Comparison of ENCODE assay signal across 11 mouse cellular contexts in the genomic region with DNA sequence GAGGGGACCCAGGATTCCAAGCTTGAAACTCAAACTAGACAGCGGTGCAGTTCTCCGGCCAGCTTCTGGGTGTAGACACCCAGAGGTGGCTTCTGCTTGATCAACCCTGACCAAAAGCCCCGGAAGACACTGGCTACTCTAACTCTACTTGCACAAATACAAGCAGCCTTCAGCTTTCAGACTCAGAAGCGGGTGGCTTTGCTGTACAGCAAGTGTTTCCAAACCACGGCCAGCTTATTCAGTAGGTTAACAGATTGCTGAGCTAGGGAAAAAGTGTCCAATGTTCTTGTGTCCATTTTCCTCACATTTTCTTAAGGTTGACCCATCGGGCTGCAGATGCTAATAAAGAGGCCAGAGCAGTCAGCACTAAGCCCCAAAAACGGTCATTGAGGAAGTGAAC. TPM values are rescaled to one million over a fixed set of nuclear protein-coding genes. Genes with fewer than 3 reads are reported as not detected.
A peak's percentile ranks its signal among the peaks of the same experiment; 100 is the strongest.
DNase-seq lines count a peak whose midpoint lies in the region; ATAC-seq and TF ChIP-seq lines count a peak whose summit lies in the region.
"Had no signal": no experiment of that assay in that cellular context is flagged by ENCODE, and none has a peak within 500 bp of the region (broad histone marks: within the 10 kb centered on the region; RNA-seq: fewer than 3 reads in every experiment).

No protein-coding gene starts in this region.

- WGBS in heart, embryonic 13.5 days = 27% methylated on average over 7 of the region's 7 CpGs
- WGBS in forebrain, embryonic 16.5 days = 9% methylated on average over 7 of the region's 7 CpGs
- WGBS in midbrain, embryonic 10.5 days = 8% methylated on average over 7 of the region's 7 CpGs

- no peaks in the 10 kb centered on the region for H3K9me3 ChIP-seq in heart, embryonic 13.5 days
- H3K9me3 ChIP-seq in ES-Bruce4 (replicated peaks; ENCODE audit: control insufficient read depth, insufficient read depth, low read length, poor library complexity, severe bottlenecking) = no peaks in the 10 kb centered on the region
- no peaks in the 10 kb centered on the region for H3K9me3 ChIP-seq in forebrain, embryonic 16.5 days (ENCODE audit: control insufficient read depth, low read length)
- no peaks in the 10 kb centered on the region for H3K9me3 ChIP-seq in midbrain, embryonic 10.5 days (replicated peaks)

- H3K4me2 ChIP-seq in heart, embryonic 13.5 days = peak overlapping the region; percentile 73
- peak overlapping the region; percentile 86 for H3K4me2 ChIP-seq in forebrain, embryonic 16.5 days (ENCODE audit: low read length)

- H3K27ac ChIP-seq in heart, embryonic 13.5 days (replicated peaks) = no peak overlapping the region
- no peak overlapping the region for H3K27ac ChIP-seq in ES-Bruce4 (ENCODE audit: insufficient read depth, low read length)
- H3K27ac ChIP-seq in forebrain, embryonic 16.5 days (ENCODE audit: low read length) = peak overlapping the region; percentile 29
- peak overlapping the region; percentile 93 for H3K27ac ChIP-seq in midbrain, embryonic 10.5 days (replicated peaks)

- H3K4me3 ChIP-seq in heart, embryonic 13.5 days = peak overlapping the region; percentile 52
- H3K4me3 ChIP-seq in ES-Bruce4 (ENCODE audit: low read depth, low read length) = peak overlapping the region; percentile 43; the same call in 1 of the 2 replicates
- H3K4me3 ChIP-seq in forebrain, embryonic 16.5 days (replicated peaks; ENCODE audit: low read length) = peak overlapping the region; percentile 61
- H3K4me3 ChIP-seq in midbrain, embryonic 10.5 days = peak overlapping the region; percentile 56

- H3K4me1 ChIP-seq in heart, embryonic 13.5 days = peaks cover 21% of the 10 kb centered on the region
- no peaks in the 10 kb centered on the region for H3K4me1 ChIP-seq in ES-Bruce4 (ENCODE audit: control insufficient read depth, insufficient read depth, low read length)
- peaks cover 34% of the 10 kb centered on the region for H3K4me1 ChIP-seq in forebrain, embryonic 16.5 days (replicated peaks; ENCODE audit: control insufficient read depth, insufficient read depth, low read length)
- peaks cover 67% of the 10 kb centered on the region for H3K4me1 ChIP-seq in midbrain, embryonic 10.5 days

- TF ChIP-seq EP300 in ES-Bruce4 (IDR thresholded peaks at IDR 0.05; ENCODE audit: insufficient read depth, low read depth, low read length) = no peak

- no peaks in the 10 kb centered on the region for H3K36me3 ChIP-seq in heart, embryonic 13.5 days
- no peaks in the 10 kb centered on the region for H3K36me3 ChIP-seq in ES-Bruce4 (ENCODE audit: control insufficient read depth, insufficient read depth, low read length, poor library complexity, severe bottlenecking)
- H3K36me3 ChIP-seq in forebrain, embryonic 16.5 days (ENCODE audit: control insufficient read depth, insufficient read depth) = no peaks in the 10 kb centered on the region
- H3K36me3 ChIP-seq in midbrain, embryonic 10.5 days = no peaks in the 10 kb centered on the region

- no peak for TF ChIP-seq POLR2A in ES-Bruce4 (IDR thresholded peaks at IDR 0.05; ENCODE audit: insufficient read depth, low read length)

- no peak for ATAC-seq in heart, embryonic 13.5 days (ENCODE audit: extremely low read depth, insufficient number of reproducible peaks, low FRiP score, low TSS enrichment)
- ATAC-seq in forebrain, embryonic 16.5 days = no peak

- TF ChIP-seq CTCF in ES-Bruce4 (IDR thresholded peaks at IDR 0.05; ENCODE audit: low read depth, low read length) = no peak

- peak overlapping the region; percentile 73 for H3K9ac ChIP-seq in heart, embryonic 13.5 days
- peak overlapping the region; percentile 24; the same call in 1 of the 2 replicates for H3K9ac ChIP-seq in ES-Bruce4 (ENCODE audit: low read depth, poor library complexity, severe bottlenecking)
- H3K9ac ChIP-seq in forebrain, embryonic 16.5 days (replicated peaks; ENCODE audit: low read depth, low read length) = peak overlapping the region; percentile 87

- intact Hi-C loops in heart, postnatal 14 days (cut with DNase I) = no loop called here
- intact Hi-C loops in gastrocnemius, postnatal 36 days (cut with DNase I) = no loop called here

- peaks cover 100% of the 10 kb centered on the region for H3K27me3 ChIP-seq in heart, embryonic 13.5 days (replicated peaks)
- H3K27me3 ChIP-seq in ES-Bruce4 (ENCODE audit: control insufficient read depth, insufficient read depth, low read length, poor library complexity, severe bottlenecking) = peaks cover 10% of the 10 kb centered on the region
- H3K27me3 ChIP-seq in forebrain, embryonic 16.5 days (replicated peaks; ENCODE audit: control insufficient read depth, insufficient read depth, low read length) = peaks cover 2% of the 10 kb centered on the region; the same call in 1 of the 2 replicates
- H3K27me3 ChIP-seq in midbrain, embryonic 10.5 days (ENCODE audit: low read depth, poor library complexity, severe bottlenecking) = peaks cover 100% of the 10 kb centered on the region

- DNase-seq in heart, postnatal 14 days = no peak
- no peak for DNase-seq in midbrain, embryonic 10.5 days (ENCODE audit: low spot score)
- no peak for DNase-seq in T-cell, adult 2 months (ENCODE audit: low spot score)
- no peak for DNase-seq in gastrocnemius, postnatal 36 days
- no peak for DNase-seq in layer of hippocampus, adult 8-10 months (ENCODE audit: low spot score in 2 of 2)
- DNase-seq: adrenal gland, adult 8-10 months had no signal

RNA-seq across cellular contexts. Expression of gene Msx3, which starts 9.6 kb away (rescaled TPM):
- polyA plus RNA-seq in heart, embryonic 13.5 days (2015; fragmentation: Nextera tagmentation; extraction: Ambion mirVana) = not detected in 2 replicates
- not detected for total RNA-seq in heart, postnatal 14 days (2021)
- polyA plus RNA-seq in ES-Bruce4 (2011; ENCODE audit: insufficient read depth, insufficient read length, low read depth, missing spikeins) = not detected in 2 replicates
- 0.62 and 1.7 TPM in 2 replicates for polyA plus RNA-seq in forebrain, embryonic 16.5 days (2015; fragmentation: Nextera tagmentation; extraction: Ambion mirVana)
- polyA plus RNA-seq in midbrain, embryonic 10.5 days (2016; fragmentation: Nextera tagmentation; extraction: Ambion mirVana) = 5.1 and 16.6 TPM in 2 replicates
- not detected for total RNA-seq in gastrocnemius, postnatal 36 days (2021)
- not detected for total RNA-seq in layer of hippocampus, adult 8-10 months (2022)
- total RNA-seq: adrenal gland, adult 8-10 months had no signal
- polyA plus RNA-seq: large intestine, adult 2 months; testis, adult 2 months had no signal

RNA-seq across cellular contexts. Expression of gene Tubgcp2, which starts 22.1 kb away (rescaled TPM):
- polyA plus RNA-seq in heart, embryonic 13.5 days (2015; fragmentation: Nextera tagmentation; extraction: Ambion mirVana) = 36.4 and 37.0 TPM in 2 replicates
- 10 to 100 TPM; 27.4 to 29.4 TPM for total RNA-seq in heart, postnatal 14 days (2021)
- 36.3 and 38.3 TPM in 2 replicates for polyA plus RNA-seq in ES-Bruce4 (2011; ENCODE audit: insufficient read depth, insufficient read length, low read depth, missing spikeins)
- polyA plus RNA-seq in forebrain, embryonic 16.5 days (2015; fragmentation: Nextera tagmentation; extraction: Ambion mirVana) = 72.7 and 76.3 TPM in 2 replicates
- 74.0 and 80.0 TPM in 2 replicates for polyA plus RNA-seq in midbrain, embryonic 10.5 days (2016; fragmentation: Nextera tagmentation; extraction: Ambion mirVana)
- 10 to 100 TPM; 16.8 to 19.2 TPM for total RNA-seq in gastrocnemius, postnatal 36 days (2021)
- total RNA-seq in layer of hippocampus, adult 8-10 months (2022) = 10 to 100 TPM; 36.0 to 39.0 (median 36.7) TPM

RNA-seq across cellular contexts. Expression of gene Zfp511, which starts 22.3 kb away (rescaled TPM):
- 27.7 and 33.6 TPM in 2 replicates for polyA plus RNA-seq in heart, embryonic 13.5 days (2015; fragmentation: Nextera tagmentation; extraction: Ambion mirVana)
- 10 to 100 TPM; 10.3 to 10.7 TPM for total RNA-seq in heart, postnatal 14 days (2021)
- polyA plus RNA-seq in ES-Bruce4 (2011; ENCODE audit: insufficient read depth, insufficient read length, low read depth, missing spikeins) = 22.3 and 25.4 TPM in 2 replicates
- 54.5 and 62.0 TPM in 2 replicates for polyA plus RNA-seq in forebrain, embryonic 16.5 days (2015; fragmentation: Nextera tagmentation; extraction: Ambion mirVana)
- polyA plus RNA-seq in midbrain, embryonic 10.5 days (2016; fragmentation: Nextera tagmentation; extraction: Ambion mirVana) = 42.6 and 43.8 TPM in 2 replicates
- total RNA-seq in gastrocnemius, postnatal 36 days (2021) = 1 to 10 TPM; 7.7 to 8.2 TPM
- total RNA-seq in layer of hippocampus, adult 8-10 months (2022) = 10 to 100 TPM; 21.2 to 27.8 (median 27.0) TPM

RNA-seq across cellular contexts. Expression of gene Caly, which starts 23.8 kb away (rescaled TPM):
- polyA plus RNA-seq in heart, embryonic 13.5 days (2015; fragmentation: Nextera tagmentation; extraction: Ambion mirVana) = 0.25 and 0.66 TPM in 2 replicates
- not detected for total RNA-seq in heart, postnatal 14 days (2021)
- polyA plus RNA-seq in ES-Bruce4 (2011; ENCODE audit: insufficient read depth, insufficient read length, low read depth, missing spikeins) = 0.84 and 0.91 TPM in 2 replicates
- 116 and 179 TPM in 2 replicates for polyA plus RNA-seq in forebrain, embryonic 16.5 days (2015; fragmentation: Nextera tagmentation; extraction: Ambion mirVana)
- 2.0 and 4.7 TPM in 2 replicates for polyA plus RNA-seq in midbrain, embryonic 10.5 days (2016; fragmentation: Nextera tagmentation; extraction: Ambion mirVana)
- under 1 TPM in 1 of 2 experiments, not detected in 1; 0.33 TPM for total RNA-seq in gastrocnemius, postnatal 36 days (2021)
- 100 to 1,000 TPM; 217 to 237 (median 229) TPM for total RNA-seq in layer of hippocampus, adult 8-10 months (2022)

RNA-seq across cellular contexts. Expression of gene Prap1, which starts 34.7 kb away (rescaled TPM):
- 0.33 TPM in 1 of 2 replicates, not detected in the other for polyA plus RNA-seq in heart, embryonic 13.5 days (2015; fragmentation: Nextera tagmentation; extraction: Ambion mirVana)
- total RNA-seq in heart, postnatal 14 days (2021) = not detected
- polyA plus RNA-seq in ES-Bruce4 (2011; ENCODE audit: insufficient read depth, insufficient read length, low read depth, missing spikeins) = not detected in 2 replicates
- not detected in 2 replicates for polyA plus RNA-seq in forebrain, embryonic 16.5 days (2015; fragmentation: Nextera tagmentation; extraction: Ambion mirVana)
- not detected in 2 replicates for polyA plus RNA-seq in midbrain, embryonic 10.5 days (2016; fragmentation: Nextera tagmentation; extraction: Ambion mirVana)
- total RNA-seq in gastrocnemius, postnatal 36 days (2021) = not detected
- under 1 TPM in 1 of 4 experiments, not detected in 3; 0.56 TPM for total RNA-seq in layer of hippocampus, adult 8-10 months (2022)
- total RNA-seq: adrenal gland, adult 8-10 months had no signal

Comparison
In these comparisons a context has a peak if more than half of its experiments do, and no peak if none do; other contexts are left out.
1. H3K27ac ChIP-seq: peak in forebrain, embryonic 16.5 days (single experiment) and midbrain, embryonic 10.5 days (single experiment); none in heart, embryonic 13.5 days (single experiment) and ES-Bruce4 (single experiment).
2. H3K9ac ChIP-seq: peak in every context shown above with its lines; median percentile 87 in forebrain, embryonic 16.5 days; 73 in heart, embryonic 13.5 days; 24 in ES-Bruce4.
3. Peak in every context shown above with its lines, with median percentiles within 50 percentile points of each other: H3K4me3 ChIP-seq.